Mouse (Mus musculus) CD4-positive naive resting alpha-beta T cell, adult 76 days (primary cell): ENCODE measurements around the gene Cdc42se2. TPM values are rescaled to one million over a fixed set of nuclear protein-coding genes. Genes with fewer than 3 reads are reported as not detected.

ENCODE experiments used
- total RNA-seq: library from RNA; stranded (reverse); gene quantifications from one replicate; pipeline ENCODE4 v1.2.4, GENCODE M21; 2023

The Cdc42se2 gene
- 135 TPM for total RNA-seq

DNA sequence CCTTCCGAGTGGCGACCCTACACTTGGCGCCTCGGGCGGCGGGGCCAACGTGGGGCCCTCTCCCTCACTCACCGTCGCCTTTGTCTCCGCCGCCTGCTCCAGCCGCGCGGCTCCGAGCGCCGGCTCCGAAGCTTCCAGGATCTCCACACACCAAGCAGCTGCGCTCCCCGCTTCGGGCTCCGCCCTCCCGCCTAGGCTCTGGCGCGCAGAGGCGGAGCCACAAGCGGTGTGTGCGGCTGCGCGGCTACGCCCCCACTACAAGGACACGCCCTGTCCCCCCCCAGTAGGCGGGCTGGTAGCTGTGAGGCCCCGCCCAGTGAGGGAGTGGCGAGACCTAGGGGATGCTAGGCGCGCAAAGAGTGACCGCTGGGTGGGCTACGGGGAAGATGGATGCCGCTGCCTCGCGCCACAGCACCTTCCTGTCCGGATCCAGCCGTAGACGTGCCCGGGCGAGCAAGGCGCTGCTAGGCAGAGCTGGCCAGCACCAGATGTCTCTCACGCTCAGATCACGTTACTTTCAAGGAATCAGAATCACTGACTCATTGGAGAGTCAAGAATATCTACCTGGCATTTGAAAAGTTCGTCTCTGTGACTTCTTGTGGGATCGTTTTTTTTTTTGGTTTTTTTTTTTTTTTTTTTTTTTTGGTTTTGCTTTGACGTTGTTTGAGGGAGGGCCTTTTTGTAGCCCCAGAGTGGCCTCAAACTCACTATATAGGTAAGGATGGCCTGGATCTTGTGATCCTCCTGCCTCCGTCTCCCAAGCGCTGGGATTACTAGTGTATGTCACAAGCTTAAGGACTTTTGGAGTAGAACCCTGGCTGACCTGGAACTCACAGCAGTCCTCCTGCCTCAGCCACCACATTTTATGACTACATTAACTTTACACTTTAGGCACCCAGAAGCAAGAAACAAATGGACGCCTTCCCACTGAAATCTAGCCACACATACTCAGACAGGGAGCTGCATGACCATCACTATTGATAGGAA, at the start of gene Cdc42se2:
Cdc42se2 (minus strand) TSS at position 188 of the 987 bp plus-strand sequence.

Other genes with a start within 250 kb of the Cdc42se2 start
- 5.8 TPM for gene Lyrm7, start 73.2 kb upstream of the Cdc42se2 start, total RNA-seq
- gene Hint1, start 78.7 kb upstream of the Cdc42se2 start, total RNA-seq, result 126 TPM
- gene Gpx3, start 114.8 kb upstream of the Cdc42se2 start, total RNA-seq, result 0.47 TPM
- gene Tnip1, start 175.2 kb upstream of the Cdc42se2 start, total RNA-seq, result 222 TPM
- 317 TPM for gene Anxa6, start 245.8 kb upstream of the Cdc42se2 start, total RNA-seq